Mouse (Mus musculus) kidney, embryonic 16.5 days (tissue): ENCODE measurements around the gene Cbr2. TPM values are rescaled to one million over a fixed set of nuclear protein-coding genes. Genes with fewer than 3 reads are reported as not detected.

Experiments
- ATAC-seq: fragments of 200-750 bp; cut with Nextera tagmentation; 2 replicates; pipeline ENCODE4 v1.8.0; 2017; ENCODE audit warnings: moderate TSS enrichment; ENCODE audit not compliant: low FRiP score, low TSS enrichment
- H3K27ac ChIP-seq: fragments of 300-500 bp; sonication (generic); 2 replicates; pipeline ENCODE4 v1.5.1; 2014; ENCODE audit warnings: low read length
- H3K27me3 ChIP-seq: fragments of 300-500 bp; sonication (generic); 2 replicates; pipeline ENCODE4 v1.6.1; 2014; ENCODE audit warnings: low read length, control low read depth, mixed read lengths; ENCODE audit not compliant: insufficient read depth
- H3K36me3 ChIP-seq: fragments of 300-500 bp; sonication (generic); 2 replicates; pipeline ENCODE4 v1.6.1; 2014; ENCODE audit warnings: low read length, control low read depth, mixed read lengths; ENCODE audit not compliant: insufficient read depth
- H3K4me1 ChIP-seq: fragments of 300-500 bp; sonication (generic); 2 replicates; pipeline ENCODE4 v1.6.1; 2014; ENCODE audit warnings: low read length, control low read depth, mixed read lengths; ENCODE audit not compliant: insufficient read depth
- H3K4me2 ChIP-seq: fragments of 300-500 bp; sonication (generic); replicated peaks from 2 replicates; pipeline ENCODE4 v1.6.1; 2014; ENCODE audit warnings: low read depth, low read length
- H3K4me3 ChIP-seq: fragments of 300-500 bp; sonication (generic); 2 replicates; pipeline ENCODE4 v1.5.1; 2014; ENCODE audit warnings: mild to moderate bottlenecking, low read length
- H3K9ac ChIP-seq: fragments of 300-500 bp; sonication (generic); replicated peaks from 2 replicates; pipeline ENCODE4 v1.6.1; 2014; ENCODE audit warnings: low read length
- H3K9me3 ChIP-seq: fragments of 300-500 bp; sonication (generic); 2 replicates; pipeline ENCODE4 v1.6.1; 2016; ENCODE audit warnings: low read length, control low read depth
- WGBS: fragments of 180-500 bp; shearing (Covaris S2); extraction: QIAGEN DNeasy Blood & Tissue Kit; methylation state at CpG from one replicate; pipeline ENCODE4 v1.1.7; 2014; 5-methylcytosine and 5-hydroxymethylcytosine counted together
- polyA plus RNA-seq: library from polyadenylated mRNA; unstranded; fragments of >200 nt; fragmentation: Nextera tagmentation; extraction: Ambion mirVana; gene quantifications from 2 replicates; pipeline ENCODE4 v1.2.1, GENCODE M21; 2015

Gene Cbr2
- polyA plus RNA-seq, 1 experiment from 2014 or later, result 4.3 TPM

- no peak overlapping the region for H3K27ac ChIP-seq
- peaks cover 5% of the 10 kb centered on the region; the same call in 1 of the 2 replicates for H3K36me3 ChIP-seq
- H3K4me3 ChIP-seq, result no peak overlapping the region
- H3K9ac ChIP-seq, result no peak overlapping the region
- peaks cover 25% of the 10 kb centered on the region for H3K4me1 ChIP-seq
- no peak for ATAC-seq
- H3K9me3 ChIP-seq, result no peaks in the 10 kb centered on the region
- H3K4me2 ChIP-seq, result no peak overlapping the region
- 89% methylated on average over 7 of the region's 7 CpGs for WGBS
- peaks cover 6% of the 10 kb centered on the region; the same call in 1 of the 2 replicates for H3K27me3 ChIP-seq
Observed at GRCm38 (mm10) chr11:120723509-120723908, 8.4 kb downstream of the Cbr2 start.

- H3K4me2 ChIP-seq, result no peak overlapping the region
- peaks cover 11% of the 10 kb centered on the region; the same call in 1 of the 2 replicates for H3K36me3 ChIP-seq
- 86% methylated on average over 11 of the region's 11 CpGs for WGBS
- ATAC-seq, result no peak
- H3K9me3 ChIP-seq, result no peaks in the 10 kb centered on the region
- no peak overlapping the region for H3K9ac ChIP-seq
- H3K27me3 ChIP-seq, result peaks cover 6% of the 10 kb centered on the region; the same call in 1 of the 2 replicates
- H3K4me3 ChIP-seq, result no peak overlapping the region
- no peak overlapping the region for H3K27ac ChIP-seq
- H3K4me1 ChIP-seq, result peaks cover 25% of the 10 kb centered on the region
Observed at GRCm38 (mm10) chr11:120722761-120723382, 9.0 kb downstream of the Cbr2 start.

GRCm38 (mm10) chr11:120722067-120722630 is 9.8 kb downstream of the Cbr2 start:
- 21% methylated on average over 21 of the region's 21 CpGs for WGBS
- no peak; the same call in 1 of the 2 replicates for ATAC-seq
- H3K4me2 ChIP-seq, result peak overlapping the region; percentile 98

GRCm38 (mm10) chr11:120721124-120722066 is 10.5 kb downstream of the Cbr2 start, which contains the start of gene Rac3:
Gene Rac3, plus strand, starts transcription at chr11:120721470.
- peak within 1 kb of the TSS; percentile 98 for H3K4me2 ChIP-seq
- ATAC-seq, result peak; percentile 80
- peak within 1 kb of the TSS; percentile 68 for H3K4me3 ChIP-seq
- no peaks in the 10 kb centered on the region for H3K9me3 ChIP-seq
- WGBS, result under 1% methylated on average over 85 of the region's 90 CpGs
- H3K4me1 ChIP-seq, result peaks cover 21% of the 10 kb centered on the region
- peaks cover 23% of the 10 kb centered on the region for H3K36me3 ChIP-seq
- peak within 1 kb of the TSS; percentile 83 for H3K9ac ChIP-seq
- H3K27ac ChIP-seq, result no peak within 1 kb of the TSS
- H3K27me3 ChIP-seq, result peaks cover 6% of the 10 kb centered on the region; the same call in 1 of the 2 replicates

More at GRCm38 (mm10) chr11:120722067-120722630, 9.8 kb downstream of the Cbr2 start:
- H3K9ac ChIP-seq, result peak overlapping the region; percentile 83
- H3K36me3 ChIP-seq, result peaks cover 18% of the 10 kb centered on the region
- peaks cover 25% of the 10 kb centered on the region for H3K4me1 ChIP-seq
- no peaks in the 10 kb centered on the region for H3K9me3 ChIP-seq
- H3K27me3 ChIP-seq, result peaks cover 6% of the 10 kb centered on the region; the same call in 1 of the 2 replicates
- no peak overlapping the region for H3K27ac ChIP-seq
- H3K4me3 ChIP-seq, result peak overlapping the region; percentile 68

GRCm38 (mm10) chr11:120720450-120720849 is 11.5 kb downstream of the Cbr2 start:
- H3K27ac ChIP-seq, result no peak overlapping the region
- peak overlapping the region; percentile 98 for H3K4me2 ChIP-seq
- peak overlapping the region; percentile 83 for H3K9ac ChIP-seq
- H3K36me3 ChIP-seq, result peaks cover 23% of the 10 kb centered on the region
- peaks cover 6% of the 10 kb centered on the region; the same call in 1 of the 2 replicates for H3K27me3 ChIP-seq
- peak; percentile 10; the same call in 1 of the 2 replicates for ATAC-seq
- H3K4me3 ChIP-seq, result peak overlapping the region; percentile 68
- no peaks in the 10 kb centered on the region for H3K9me3 ChIP-seq
- H3K4me1 ChIP-seq, result peaks cover 18% of the 10 kb centered on the region
- 14% methylated on average over 17 of the region's 17 CpGs for WGBS

- Histone ChIP-seq H3K4me1 (peaks cover 20% of the 10 kb centered on the region), H3K27ac (no peak overlapping the region), H3K4me2 (no peak overlapping the region), H3K9me3 (no peaks in the 10 kb centered on the region), H3K36me3 (peaks cover 23% of the 10 kb centered on the region), H3K9ac (no peak overlapping the region), H3K27me3 (peaks cover 6% of the 10 kb centered on the region; the same call in 1 of the 2 replicates), H3K4me3 (no peak overlapping the region)
- 88% methylated on average over 13 of the region's 13 CpGs for WGBS
- no peak for ATAC-seq
Observed at GRCm38 (mm10) chr11:120719841-120720376, 12.0 kb downstream of the Cbr2 start.

- WGBS, result 86% methylated on average over 9 of the region's 9 CpGs
- peaks cover 6% of the 10 kb centered on the region; the same call in 1 of the 2 replicates for H3K27me3 ChIP-seq
Observed at GRCm38 (mm10) chr11:120719242-120719641, 12.7 kb downstream of the Cbr2 start.

GRCm38 (mm10) chr11:120715131-120715530 is 16.8 kb downstream of the Cbr2 start:
- Histone ChIP-seq H3K9me3 (no peaks in the 10 kb centered on the region), H3K36me3 (peaks cover 28% of the 10 kb centered on the region), H3K4me3 (no peak overlapping the region; the same call in 1 of the 2 replicates), H3K4me2 (no peak overlapping the region), H3K9ac (peak overlapping the region; percentile 82; the same call in 1 of the 2 replicates), H3K27ac (no peak overlapping the region), H3K27me3 (no peaks in the 10 kb centered on the region), H3K4me1 (peaks cover 24% of the 10 kb centered on the region)
- no peak for ATAC-seq
- WGBS, result 90% methylated on average over 9 of the region's 9 CpGs

More at GRCm38 (mm10) chr11:120719242-120719641, 12.7 kb downstream of the Cbr2 start:
- Histone ChIP-seq H3K4me1 (peaks cover 27% of the 10 kb centered on the region), H3K9ac (no peak overlapping the region), H3K4me3 (no peak overlapping the region), H3K27ac (no peak overlapping the region), H3K36me3 (peaks cover 23% of the 10 kb centered on the region), H3K9me3 (no peaks in the 10 kb centered on the region), H3K4me2 (no peak overlapping the region)
- ATAC-seq, result no peak

GRCm38 (mm10) chr11:120714546-120714945 is 17.4 kb downstream of the Cbr2 start:
- Histone ChIP-seq H3K27me3 (no peaks in the 10 kb centered on the region), H3K4me1 (peaks cover 24% of the 10 kb centered on the region), H3K36me3 (peaks cover 30% of the 10 kb centered on the region), H3K4me2 (peak overlapping the region; percentile 99), H3K9ac (peak overlapping the region; percentile 82), H3K27ac (peak overlapping the region; percentile 40; the same call in 1 of the 2 replicates), H3K9me3 (no peaks in the 10 kb centered on the region), H3K4me3 (peak overlapping the region; percentile 70)
- no peak for ATAC-seq
- 49% methylated on average over 10 of the region's 10 CpGs for WGBS
